Mouse (Mus musculus) MEL (cell line): ENCODE results near the gene Ssh1. TPM values are rescaled to one million over a fixed set of nuclear protein-coding genes. Genes with fewer than 3 reads are reported as not detected.

Experiments used
- DNase-seq: peaks from one replicate; pipeline ENCODE4 v3.0.0; 2011; ENCODE audit warnings: low read depth, low spot score
- H3K27ac ChIP-seq: 2 replicates; pipeline ENCODE4 v1.5.1; 2012; ENCODE audit warnings: low read depth, mild to moderate bottlenecking, control low read depth, low read length, moderate library complexity; ENCODE audit not compliant: control insufficient read depth
- H3K27me3 ChIP-seq, 2 experiments: fragments of 150-350 bp in 1 of 2; sonication (generic) in 1 of 2; 2 replicates each; pipeline ENCODE4 v1.6.1; 2012; ENCODE audit warnings: low read length in 2 of 2, mild to moderate bottlenecking in 2 of 2, improper control_type of control experiment in 1 of 2, moderate library complexity in 1 of 2; ENCODE audit not compliant: insufficient read depth in 2 of 2, control insufficient read depth in 1 of 2
- H3K36me3 ChIP-seq, 2 experiments: 2 replicates each; pipeline ENCODE4 v1.6.1; 2012 to 2014; ENCODE audit warnings: low read length in 2 of 2, improper control_type of control experiment in 1 of 2, inconsistent platforms in 1 of 2, mild to moderate bottlenecking in 1 of 2; ENCODE audit not compliant: insufficient read depth in 2 of 2, control insufficient read depth in 1 of 2
- H3K4me1 ChIP-seq, 2 experiments: fragments of 150-350 bp in 1 of 2; sonication (generic) in 1 of 2; 2 replicates each; pipeline ENCODE4 v1.6.1; 2012; ENCODE audit warnings: low read length in 2 of 2, improper control_type of control experiment in 1 of 2, mild to moderate bottlenecking in 1 of 2; ENCODE audit not compliant: insufficient read depth in 2 of 2, control insufficient read depth in 1 of 2
- H3K4me3 ChIP-seq, 2 experiments: fragments of 150-350 bp in 1 of 2; sonication (generic) in 1 of 2; 2 replicates each; pipeline ENCODE4 v1.5.1; 2012; ENCODE audit warnings: low read depth in 2 of 2, low read length in 2 of 2, mild to moderate bottlenecking in 2 of 2, moderate library complexity in 2 of 2, control low read depth in 1 of 2, improper control_type of control experiment in 1 of 2; ENCODE audit not compliant: control insufficient read depth in 1 of 2, insufficient read depth in 1 of 2
- H3K79me2 ChIP-seq: 2 replicates; pipeline ENCODE4 v1.6.1; 2012; ENCODE audit warnings: mild to moderate bottlenecking, low read length, moderate library complexity; ENCODE audit not compliant: control insufficient read depth, poor library complexity, insufficient read depth
- H3K9ac ChIP-seq: 2 replicates; pipeline ENCODE4 v1.6.1; 2012; ENCODE audit warnings: low read depth, mild to moderate bottlenecking, control low read depth, low read length, moderate library complexity; ENCODE audit not compliant: control insufficient read depth, poor library complexity, severe bottlenecking
- H3K9me3 ChIP-seq: fragments of 150-350 bp; sonication (generic); replicated peaks from 2 replicates; pipeline ENCODE4 v1.6.1; 2012; ENCODE audit warnings: mild to moderate bottlenecking, low read length, improper control_type of control experiment, moderate library complexity; ENCODE audit not compliant: insufficient read depth
- CHD1 ChIP-seq: IDR thresholded peaks from 2 replicates; pipeline ENCODE4 v1.6.1; 2012; ENCODE audit warnings: low read depth, mild to moderate bottlenecking, inconsistent platforms, low read length, improper control_type of control experiment
- ELF1 ChIP-seq: IDR thresholded peaks from 2 replicates; pipeline ENCODE4 v1.6.1; 2014; ENCODE audit warnings: low read depth, mild to moderate bottlenecking, inconsistent platforms, low read length, improper control_type of control experiment, moderate library complexity
- EP300 ChIP-seq, 2 experiments: IDR thresholded peaks; 2 replicates each; pipeline ENCODE4 v1.6.1; 2011; ENCODE audit warnings: improper control_type of control experiment in 2 of 2, low read length in 2 of 2, low read depth in 1 of 2, mild to moderate bottlenecking in 1 of 2
- ETS1 ChIP-seq: IDR thresholded peaks from 2 replicates; pipeline ENCODE4 v1.6.1; 2012; ENCODE audit warnings: low read depth, mild to moderate bottlenecking, inconsistent platforms, low read length, improper control_type of control experiment, moderate library complexity
- KAT2A ChIP-seq: conservative IDR thresholded peaks from 2 replicates; pipeline ENCODE4 v1.6.1; 2012; ENCODE audit warnings: low read depth, low read length, improper control_type of control experiment, inconsistent platforms
- MAX ChIP-seq: IDR thresholded peaks from 2 replicates; pipeline ENCODE4 v1.6.1; 2011; ENCODE audit warnings: low read length, improper control_type of control experiment
- MAZ ChIP-seq: IDR thresholded peaks from 2 replicates; pipeline ENCODE4 v1.6.1; 2012; ENCODE audit warnings: low read depth, mild to moderate bottlenecking, inconsistent platforms, low read length, improper control_type of control experiment
- MEF2A ChIP-seq: IDR thresholded peaks from 2 replicates; pipeline ENCODE4 v1.6.1; 2014; ENCODE audit warnings: low read depth, mild to moderate bottlenecking, inconsistent platforms, low read length, improper control_type of control experiment; ENCODE audit not compliant: poor library complexity, insufficient replicate concordance, severe bottlenecking; ENCODE audit errors: extremely low read depth
- MXI1 ChIP-seq: IDR thresholded peaks from 2 replicates; pipeline ENCODE4 v1.6.1; 2011; ENCODE audit warnings: mild to moderate bottlenecking, low read depth, low read length, improper control_type of control experiment
- MYB ChIP-seq: IDR thresholded peaks from 2 replicates; pipeline ENCODE4 v1.6.1; 2011; ENCODE audit warnings: mild to moderate bottlenecking, low read depth, low read length, improper control_type of control experiment
- NRF1 ChIP-seq: IDR thresholded peaks from 2 replicates; pipeline ENCODE4 v1.6.1; 2014; ENCODE audit warnings: low read depth, mild to moderate bottlenecking, inconsistent platforms, low read length, improper control_type of control experiment, moderate library complexity; ENCODE audit not compliant: poor library complexity, insufficient read depth, severe bottlenecking
- RCOR1 ChIP-seq: IDR thresholded peaks from 2 replicates; pipeline ENCODE4 v1.6.1; 2012; ENCODE audit warnings: low read depth, mild to moderate bottlenecking, inconsistent platforms, low read length, improper control_type of control experiment
- SMC3 ChIP-seq: IDR thresholded peaks from 2 replicates; pipeline ENCODE4 v1.6.1; 2011; ENCODE audit warnings: low read depth, low read length, improper control_type of control experiment
- TAL1 ChIP-seq: IDR thresholded peaks from 2 replicates; pipeline ENCODE4 v1.6.1; 2012; ENCODE audit warnings: mild to moderate bottlenecking, inconsistent platforms, low read length, moderate library complexity, mixed read lengths
- TBP ChIP-seq: IDR thresholded peaks from 2 replicates; pipeline ENCODE4 v1.8.0; 2011; ENCODE audit warnings: low read depth, low read length, improper control_type of control experiment
- TCF12 ChIP-seq: IDR thresholded peaks from 2 replicates; pipeline ENCODE4 v1.6.1; 2014; ENCODE audit warnings: low read depth, mild to moderate bottlenecking, inconsistent platforms, low read length, improper control_type of control experiment, moderate library complexity
- UBTF ChIP-seq: IDR thresholded peaks from 2 replicates; pipeline ENCODE4 v1.6.1; 2012; ENCODE audit warnings: low read depth, mild to moderate bottlenecking, inconsistent platforms, low read length, improper control_type of control experiment, moderate library complexity, borderline replicate concordance; ENCODE audit not compliant: insufficient read depth
- USF2 ChIP-seq, 2 experiments: IDR thresholded peaks; 2 replicates each; pipeline ENCODE4 v1.6.1; 2011 to 2012; ENCODE audit warnings: improper control_type of control experiment in 2 of 2, low read length in 2 of 2, borderline replicate concordance in 1 of 2, inconsistent platforms in 1 of 2, low read depth in 1 of 2, mild to moderate bottlenecking in 1 of 2; ENCODE audit not compliant: insufficient read depth in 1 of 2
- ZKSCAN1 ChIP-seq: IDR thresholded peaks from 2 replicates; pipeline ENCODE4 v1.6.1; 2012; ENCODE audit warnings: low read depth, mild to moderate bottlenecking, inconsistent platforms, low read length, improper control_type of control experiment, moderate library complexity
- polyA plus RNA-seq, 2 experiments: library from polyadenylated mRNA; stranded (reverse) in 1 of 2; unstranded in 1 of 2; fragments of >175 nt in 1 of 2; fragments of >200 nt in 1 of 2; gene quantifications; 2 replicates each; pipeline versions ENCODE4 v1.2.1 to v1.2.4; 2012; ENCODE audit warnings: low replicate concordance in 2 of 2, low read depth in 1 of 2; ENCODE audit not compliant: insufficient read length in 2 of 2, insufficient read depth in 1 of 2, missing spikeins in 1 of 2
- total RNA-seq: library from RNA; depleted of rRNA; stranded (reverse); fragments of 300-350 nt; gene quantifications from 2 replicates; pipeline ENCODE4 v1.2.3, GENCODE M21; 2012

Ssh1 gene
- total and polyA plus RNA-seq, 3 experiments, result 2.3 to 6.8 TPM; not detected in 1

GRCm38 (mm10) chr5:114003542-114003941 is 9.8 kb upstream of the Ssh1 start, which contains the start of gene Dao:
TSS of gene Dao (plus strand) at chr5:114003703.
- H3K27ac ChIP-seq, result no peak within 1 kb of the TSS
- H3K27me3 ChIP-seq, result no peaks in the 10 kb centered on the region
- H3K9ac ChIP-seq, result no peak within 1 kb of the TSS
- H3K79me2 ChIP-seq, result no peaks in the 10 kb centered on the region
- H3K36me3 ChIP-seq, result no peaks in the 10 kb centered on the region; a peak in 1 of 4 replicates
- no peak for DNase-seq
- TF ChIP-seq MAX (no peak), ZKSCAN1 (no peak), CHD1 (no peak), TAL1 (no peak), MAZ (no peak), TCF12 (no peak), USF2 (IDR thresholded peaks at IDR 0.05; ENCODE audit: borderline replicate concordance in 1 of 2, insufficient read depth in 1 of 2, low read depth in 1 of 2, low read length in 2 of 2) (no peak), KAT2A (no peak), NRF1 (no peak), RCOR1 (no peak), MYB (no peak), TBP (no peak), UBTF (no peak), MEF2A (no peak), SMC3 (no peak)
- H3K4me1 ChIP-seq, result peaks cover 0 to 13% of the 10 kb centered on the region in 2 experiments; a peak in 3 of 4 replicates
- H3K4me3 ChIP-seq, result no peak within 1 kb of the TSS
- H3K9me3 ChIP-seq, result no peaks in the 10 kb centered on the region

GRCm38 (mm10) chr5:113999382-113999781 is 5.7 kb upstream of the Ssh1 start:
- DNase-seq, result peak; percentile 74
- Histone ChIP-seq H3K27ac (no peak overlapping the region), H3K9me3 (no peaks in the 10 kb centered on the region), H3K27me3 (no peaks in the 10 kb centered on the region), H3K4me1 (peaks cover 0 to 9% of the 10 kb centered on the region in 2 experiments; a peak in 3 of 4 replicates), H3K36me3 (no peaks in the 10 kb centered on the region), H3K4me3 (no peak overlapping the region), H3K9ac (no peak overlapping the region; the same call in 1 of the 2 replicates), H3K79me2 (no peaks in the 10 kb centered on the region)
- TF ChIP-seq MXI1, result no peak
- TF ChIP-seq TCF12, result no peak
- TF ChIP-seq UBTF, result no peak
- no peak for TF ChIP-seq TBP
- TF ChIP-seq ETS1, result 0 out of 2 replicates have a peak, but pooled peaks have one; percentile 9
- peak in 1 of 2 experiments; percentile 33; a peak in 1 of 4 replicates for TF ChIP-seq EP300 (IDR thresholded peaks at IDR 0.05; ENCODE audit: low read depth in 1 of 2, low read length in 2 of 2)
- peak; percentile 72 for TF ChIP-seq ELF1
